Mouse (Mus musculus) liver, embryonic 13.5 days (tissue): Measurements from ENCODE around the gene Slc46a1. TPM values are rescaled to one million over a fixed set of nuclear protein-coding genes. Genes with fewer than 3 reads are reported as not detected.

Experiments
- ATAC-seq: fragments of 200-750 bp; cut with Nextera tagmentation; 2 replicates; pipeline ENCODE4 v1.8.0; 2017; ENCODE audit warnings: low read depth, mild to moderate bottlenecking, moderate number of reproducible peaks, moderate library complexity
- DNase-seq: peaks from one replicate; pipeline ENCODE4 v3.0.0; 2022
- H3K27ac ChIP-seq: fragments of 300-500 bp; sonication (generic); 2 replicates; pipeline ENCODE4 v1.5.1; 2015; ENCODE audit warnings: moderate library complexity, mild to moderate bottlenecking, inconsistent platforms
- H3K27me3 ChIP-seq: fragments of 300-500 bp; sonication (generic); 2 replicates; pipeline ENCODE4 v1.6.1; 2015; ENCODE audit warnings: mild to moderate bottlenecking, inconsistent platforms
- H3K36me3 ChIP-seq: fragments of 300-500 bp; sonication (generic); 2 replicates; pipeline ENCODE4 v1.6.1; 2015; ENCODE audit warnings: mild to moderate bottlenecking, inconsistent platforms
- H3K4me1 ChIP-seq: fragments of 300-500 bp; sonication (generic); replicated peaks from 2 replicates; pipeline ENCODE4 v1.6.1; 2015; ENCODE audit warnings: inconsistent platforms
- H3K4me2 ChIP-seq: fragments of 300-500 bp; sonication (generic); 2 replicates; pipeline ENCODE4 v1.6.1; 2015; ENCODE audit warnings: inconsistent platforms, mild to moderate bottlenecking, moderate library complexity
- H3K4me3 ChIP-seq: fragments of 300-500 bp; sonication (generic); replicated peaks from 2 replicates; pipeline ENCODE4 v1.5.1; 2015; ENCODE audit warnings: mild to moderate bottlenecking, inconsistent platforms
- H3K9ac ChIP-seq: fragments of 300-500 bp; sonication (generic); 2 replicates; pipeline ENCODE4 v1.6.1; 2015; ENCODE audit warnings: mild to moderate bottlenecking, inconsistent platforms
- H3K9me3 ChIP-seq: fragments of 300-500 bp; sonication (generic); replicated peaks from 2 replicates; pipeline ENCODE4 v1.6.1; 2016; ENCODE audit warnings: inconsistent platforms
- WGBS: fragments of 180-500 bp; shearing (Covaris S2); methylation state at CpG from one replicate; pipeline ENCODE4 v1.1.7; 2015; ENCODE audit not compliant: insufficient replicate concordance; 5-methylcytosine and 5-hydroxymethylcytosine counted together
- polyA plus RNA-seq: library from polyadenylated mRNA; unstranded; fragments of >200 nt; fragmentation: Nextera tagmentation; extraction: Ambion mirVana; gene quantifications from 2 replicates; pipeline ENCODE4 v1.2.1, GENCODE M21; 2015

The Slc46a1 gene
- polyA plus RNA-seq, 1 experiment from 2014 or later, result 6.1 TPM

- H3K9ac ChIP-seq, result no peak overlapping the region
- WGBS, result 3% methylated on average over 8 of the region's 8 CpGs
- no peak for ATAC-seq
These were observed 22.7 kb downstream of the Slc46a1 start for GRCm38 (mm10) chr11:78488168-78488567.

DNA sequence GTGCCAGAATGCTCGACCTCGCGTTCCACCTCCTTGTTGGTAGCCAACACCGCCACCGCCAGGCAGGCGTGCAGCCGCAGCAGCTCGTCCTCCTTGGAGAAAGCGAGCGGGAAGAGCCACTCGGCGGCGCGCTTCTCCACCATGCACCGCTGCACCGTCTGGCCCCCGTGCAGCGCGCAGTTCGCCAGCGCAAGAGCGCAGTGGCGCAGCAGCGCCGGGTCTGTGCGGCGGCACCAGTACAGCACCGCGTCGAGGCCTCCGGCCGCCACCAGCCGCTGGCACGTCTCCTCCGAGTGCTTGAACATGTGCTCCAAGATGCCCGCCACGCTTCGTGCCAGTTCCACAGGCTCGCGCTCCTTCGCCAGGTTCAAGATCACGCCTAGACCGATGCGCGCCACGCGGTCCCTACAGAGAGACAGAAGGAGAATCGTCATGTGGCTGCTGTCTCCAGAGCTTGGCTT is 25.3 kb downstream of the Slc46a1 start:
- 15% methylated on average over 48 of the region's 48 CpGs for WGBS
- H3K9ac ChIP-seq, result no peak overlapping the region
- no peak overlapping the region for H3K27ac ChIP-seq
- H3K27me3 ChIP-seq, result peaks cover 82% of the 10 kb centered on the region
- H3K4me3 ChIP-seq, result peak overlapping the region; percentile 23
- no peak for DNase-seq
- H3K9me3 ChIP-seq, result no peaks in the 10 kb centered on the region
- no peak for ATAC-seq
- peak overlapping the region; percentile 52 for H3K4me2 ChIP-seq
- H3K36me3 ChIP-seq, result no peaks in the 10 kb centered on the region
- peaks cover 8% of the 10 kb centered on the region for H3K4me1 ChIP-seq

More at GRCm38 (mm10) chr11:78488168-78488567, 22.7 kb downstream of the Slc46a1 start:
- H3K27me3 ChIP-seq, result peaks cover 76% of the 10 kb centered on the region
- H3K4me2 ChIP-seq, result no peak overlapping the region
- no peak overlapping the region for H3K4me3 ChIP-seq
- no peaks in the 10 kb centered on the region for H3K36me3 ChIP-seq
- DNase-seq, result no peak
- H3K4me1 ChIP-seq, result peaks cover 8% of the 10 kb centered on the region
- H3K9me3 ChIP-seq, result no peaks in the 10 kb centered on the region
- H3K27ac ChIP-seq, result no peak overlapping the region

DNA sequence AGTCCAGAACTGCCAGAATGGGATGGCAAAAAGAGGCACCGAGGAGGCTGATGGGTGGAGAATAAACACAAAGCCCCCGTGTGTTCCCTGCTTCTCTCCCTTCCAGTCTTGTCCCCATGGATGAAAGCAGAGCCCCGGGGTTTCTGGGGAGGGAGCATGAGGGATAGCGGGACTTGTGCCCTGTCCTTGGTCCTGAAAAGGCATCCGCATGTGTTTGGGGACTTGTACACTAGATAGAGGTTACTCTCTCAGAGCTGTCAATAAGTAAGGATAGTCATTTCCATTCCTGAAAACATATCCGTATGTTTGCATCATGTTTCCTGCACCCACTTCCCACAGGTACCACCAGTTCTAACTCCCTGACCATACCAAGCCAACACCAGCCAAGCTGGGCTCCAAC is 30.4 kb downstream of the Slc46a1 start:
- Histone ChIP-seq H3K9ac (no peak overlapping the region), H3K27ac (no peak overlapping the region), H3K4me1 (peaks cover 21% of the 10 kb centered on the region), H3K4me3 (no peak overlapping the region), H3K4me2 (no peak overlapping the region), H3K36me3 (no peaks in the 10 kb centered on the region), H3K27me3 (peaks cover 84% of the 10 kb centered on the region), H3K9me3 (no peaks in the 10 kb centered on the region)
- 8% methylated on average over 6 of the region's 6 CpGs for WGBS
- DNase-seq (no peak), ATAC-seq (no peak)

DNA sequence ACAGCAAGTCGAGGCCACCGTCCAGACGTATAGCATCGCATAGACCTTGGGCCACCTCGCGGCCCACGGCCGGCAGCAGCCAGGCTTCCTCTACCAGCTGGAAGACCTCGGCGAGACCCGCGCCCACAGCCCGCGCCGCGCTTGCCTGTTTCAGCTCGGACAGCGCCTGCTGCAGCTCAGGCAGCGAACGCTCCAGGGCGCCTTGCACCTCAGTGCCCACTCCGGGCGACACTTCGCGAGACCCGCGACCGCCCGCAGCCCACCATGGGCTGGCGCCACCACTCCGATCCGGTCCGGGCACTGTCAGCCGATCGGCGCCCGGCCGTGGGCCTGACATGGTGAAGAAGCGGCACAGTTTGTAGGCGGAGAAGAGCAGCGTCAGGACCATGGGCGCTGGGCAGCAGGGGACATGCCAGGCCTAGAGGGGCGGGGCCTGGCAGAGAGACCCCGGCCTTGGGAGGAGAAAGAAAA is 31.6 kb downstream of the Slc46a1 start:
- H3K27ac ChIP-seq, result no peak overlapping the region
- peaks cover 82% of the 10 kb centered on the region for H3K27me3 ChIP-seq
- H3K9me3 ChIP-seq, result no peaks in the 10 kb centered on the region
- DNase-seq (no peak), ATAC-seq (no peak)
- no peaks in the 10 kb centered on the region for H3K36me3 ChIP-seq
- peak overlapping the region; percentile 51 for H3K4me3 ChIP-seq
- H3K4me1 ChIP-seq, result peaks cover 20% of the 10 kb centered on the region
- peak overlapping the region; percentile 75 for H3K4me2 ChIP-seq
- no peak overlapping the region for H3K9ac ChIP-seq
- WGBS, result 1% methylated on average over 44 of the region's 44 CpGs

- ATAC-seq (peak; percentile 88), DNase-seq (peak; percentile 91)
- peak within 1 kb of the TSS; percentile 59 for H3K27ac ChIP-seq
- no peak within 1 kb of the TSS for H3K9ac ChIP-seq
- H3K4me3 ChIP-seq, result peak within 1 kb of the TSS; percentile 51
- no peaks in the 10 kb centered on the region for H3K9me3 ChIP-seq
- H3K4me2 ChIP-seq, result peak within 1 kb of the TSS; percentile 75
- no peaks in the 10 kb centered on the region for H3K36me3 ChIP-seq
- 4% methylated on average over 36 of the region's 36 CpGs for WGBS
- peaks cover 25% of the 10 kb centered on the region for H3K4me1 ChIP-seq
- peaks cover 83% of the 10 kb centered on the region for H3K27me3 ChIP-seq
These were observed 32.3 kb downstream of the Slc46a1 start, which contains the start of gene Sarm1 for GRCm38 (mm10) chr11:78497544-78498522. Gene Sarm1, minus strand, starts transcription at chr11:78497754.

GRCm38 (mm10) chr11:78499004-78499403 is 33.5 kb downstream of the Slc46a1 start, which contains the start of gene Vtn:
Gene Vtn, plus strand, starts transcription at chr11:78499091.
- Histone ChIP-seq H3K4me1 (peaks cover 28% of the 10 kb centered on the region), H3K9ac (peak within 1 kb of the TSS; percentile 63), H3K9me3 (no peaks in the 10 kb centered on the region), H3K36me3 (no peaks in the 10 kb centered on the region), H3K4me2 (peak within 1 kb of the TSS; percentile 75), H3K27ac (peak within 1 kb of the TSS; percentile 77), H3K27me3 (peaks cover 81% of the 10 kb centered on the region), H3K4me3 (peak within 1 kb of the TSS; percentile 52)
- ATAC-seq (peak; percentile 27; the same call in 1 of the 2 replicates), DNase-seq (no peak)
- 59% methylated on average over 7 of the region's 7 CpGs for WGBS

- DNase-seq (no peak), ATAC-seq (no peak)
- H3K27ac ChIP-seq, result peak overlapping the region; percentile 77
- H3K4me3 ChIP-seq, result peak overlapping the region; percentile 52
- H3K4me1 ChIP-seq, result peaks cover 28% of the 10 kb centered on the region
- peak overlapping the region; percentile 75 for H3K4me2 ChIP-seq
- H3K27me3 ChIP-seq, result peaks cover 76% of the 10 kb centered on the region
- H3K9ac ChIP-seq, result peak overlapping the region; percentile 63
- no peaks in the 10 kb centered on the region for H3K9me3 ChIP-seq
- 37% methylated on average over 16 of the region's 16 CpGs for whole genome bisulfite sequencing
- H3K36me3 ChIP-seq, result no peaks in the 10 kb centered on the region
These were observed 34.0 kb downstream of the Slc46a1 start for GRCm38 (mm10) chr11:78499543-78499942.

GRCm38 (mm10) chr11:78500623-78501202 is 35.2 kb downstream of the Slc46a1 start:
- 56% methylated on average over 9 of the region's 9 CpGs for WGBS
- H3K9ac ChIP-seq, result peak overlapping the region; percentile 63
- H3K4me3 ChIP-seq, result peak overlapping the region; percentile 52
- DNase-seq (no peak), ATAC-seq (peak; percentile 57)
- peaks cover 65% of the 10 kb centered on the region for H3K27me3 ChIP-seq
- H3K36me3 ChIP-seq, result 0 out of 2 replicates have a peak, but pooled peaks cover 3% of the 10 kb centered on the region
- H3K4me1 ChIP-seq, result peaks cover 28% of the 10 kb centered on the region
- peak overlapping the region; percentile 77 for H3K27ac ChIP-seq
- H3K4me2 ChIP-seq, result peak overlapping the region; percentile 75
- H3K9me3 ChIP-seq, result no peaks in the 10 kb centered on the region

GRCm38 (mm10) chr11:78501529-78501928 is 36.0 kb downstream of the Slc46a1 start:
- peaks cover 11% of the 10 kb centered on the region for H3K36me3 ChIP-seq
- peaks cover 57% of the 10 kb centered on the region for H3K27me3 ChIP-seq
- H3K9me3 ChIP-seq, result no peaks in the 10 kb centered on the region
- H3K4me3 ChIP-seq, result 0 out of 2 replicates have a peak overlapping the region, but pooled peaks have one; percentile 6
- ATAC-seq (no peak), DNase-seq (no peak)
- H3K4me2 ChIP-seq, result peak overlapping the region; percentile 40
- 65% methylated on average over 20 of the region's 20 CpGs for WGBS
- H3K27ac ChIP-seq, result 0 out of 2 replicates have a peak overlapping the region, but pooled peaks have one; percentile 23
- peaks cover 28% of the 10 kb centered on the region for H3K4me1 ChIP-seq
- no peak overlapping the region for H3K9ac ChIP-seq

- Histone ChIP-seq H3K4me2 (no peak within 1 kb of the TSS), H3K4me3 (no peak within 1 kb of the TSS), H3K27me3 (peaks cover 41% of the 10 kb centered on the region), H3K9me3 (no peaks in the 10 kb centered on the region), H3K27ac (no peak within 1 kb of the TSS), H3K4me1 (peaks cover 13% of the 10 kb centered on the region), H3K36me3 (peaks cover 25% of the 10 kb centered on the region), H3K9ac (no peak within 1 kb of the TSS)
- 63% methylated on average over 7 of the region's 7 CpGs for WGBS
- no peak for ATAC-seq
- DNase-seq, result no peak
These were observed 37.6 kb downstream of the Slc46a1 start, which contains the start of gene Sebox for GRCm38 (mm10) chr11:78502909-78503650. Gene Sebox, plus strand, starts transcription at chr11:78503447.
